Mouse (Mus musculus) adrenal gland, postnatal 4 days (tissue): Measurements from ENCODE around the gene Mak. TPM values are rescaled to one million over a fixed set of nuclear protein-coding genes. Genes with fewer than 3 reads are reported as not detected.

Source experiments
- DNase-seq, 2 experiments: peaks; one replicate each; pipeline ENCODE4 v3.0.0; 2021 to 2022; ENCODE audit warnings: low spot score in 2 of 2, mixed read lengths in 2 of 2
- long read RNA-seq, 2 experiments: library from polyadenylated mRNA; stranded (forward); transcript quantifications; one replicate each; pipeline ENCODE4 v2.0.0; 2021
- total RNA-seq, 2 experiments: library from RNA; stranded (reverse); gene quantifications; 2 replicates each; pipeline ENCODE4 v1.2.3; 2021

Mak gene
- total RNA-seq = under 1 TPM in 1 of 2 experiments, not detected in 1; 0.25 TPM
- long read RNA-seq, experiment 1 = 0 reads
- long read RNA-seq, experiment 2, partial matches to known transcripts = 1 of 2 reads
- long read RNA-seq, experiment 2, other reads (novel, unspliced or antisense) = 1 of 2 reads

GRCm38 (mm10) chr13:41079421-41079780 is at the start of gene Mak:
Gene Mak (minus strand): TSS chr13:41079706.
- peak; percentile 8 to 25 for DNase-seq

- DNase-seq = no peak
Measured at GRCm38 (mm10) chr13:41129061-41129460, 49.6 kb upstream of the Mak start.

- DNase-seq = no peak
Measured at GRCm38 (mm10) chr13:41128326-41128725, 48.8 kb upstream of the Mak start.

- DNase-seq = no peak
Measured at GRCm38 (mm10) chr13:41123666-41124225, 44.2 kb upstream of the Mak start.

- no peak for DNase-seq
Measured at GRCm38 (mm10) chr13:41119152-41119945, 39.8 kb upstream of the Mak start.

GRCm38 (mm10) chr13:41113940-41114339 is 34.4 kb upstream of the Mak start, which contains the start of gene Sycp2l:
Gene Sycp2l (plus strand): TSS chr13:41114307.
- DNase-seq = no peak

- DNase-seq = no peak
Measured at GRCm38 (mm10) chr13:41110935-41111334, 31.4 kb upstream of the Mak start, which contains the start of gene Gcm2. Gene Gcm2 (minus strand): TSS chr13:41111035.

GRCm38 (mm10) chr13:41105541-41105940 is 26.0 kb upstream of the Mak start:
- DNase-seq = no peak

- no peak for DNase-seq
Measured at GRCm38 (mm10) chr13:41103841-41104525, 24.5 kb upstream of the Mak start.

- no peak for DNase-seq
Measured at GRCm38 (mm10) chr13:41100031-41100430, 20.5 kb upstream of the Mak start.

- no peak for DNase-seq
Measured at GRCm38 (mm10) chr13:41098325-41098724, 18.8 kb upstream of the Mak start.

GRCm38 (mm10) chr13:41097324-41098058 is 18.0 kb upstream of the Mak start:
- DNase-seq = no peak

GRCm38 (mm10) chr13:41094160-41094559 is 14.7 kb upstream of the Mak start:
- no peak for DNase-seq

GRCm38 (mm10) chr13:41091271-41091670 is 11.8 kb upstream of the Mak start:
- no peak for DNase-seq

- DNase-seq = no peak
Measured at GRCm38 (mm10) chr13:41088746-41089145, 9.2 kb upstream of the Mak start.

GRCm38 (mm10) chr13:41085140-41085539 is 5.6 kb upstream of the Mak start:
- no peak for DNase-seq

- no peak for DNase-seq
Measured at GRCm38 (mm10) chr13:41084521-41084920, 5.0 kb upstream of the Mak start.

- DNase-seq = no peak
Measured at GRCm38 (mm10) chr13:41080700-41081099, 1.2 kb upstream of the Mak start.

- DNase-seq = no peak
Measured at GRCm38 (mm10) chr13:41079859-41080258, 353 bp upstream of the Mak start.

- no peak for DNase-seq
Measured at GRCm38 (mm10) chr13:41078690-41079420, 651 bp downstream of the Mak start.
